Mouse (Mus musculus) c-Kit-positive CD71-positive TER-119-positive erythroid progenitor cells, embryonic 14.5 days (primary cell): ENCODE data around the gene Abracl.
A peak's percentile ranks its signal among the peaks of the same experiment; 100 is the strongest.

Source experiments
- DNase-seq: peaks from one replicate; pipeline ENCODE4 v3.0.0-alpha.2; 2013; ENCODE audit warnings: low spot score

The Abracl gene

DNA sequence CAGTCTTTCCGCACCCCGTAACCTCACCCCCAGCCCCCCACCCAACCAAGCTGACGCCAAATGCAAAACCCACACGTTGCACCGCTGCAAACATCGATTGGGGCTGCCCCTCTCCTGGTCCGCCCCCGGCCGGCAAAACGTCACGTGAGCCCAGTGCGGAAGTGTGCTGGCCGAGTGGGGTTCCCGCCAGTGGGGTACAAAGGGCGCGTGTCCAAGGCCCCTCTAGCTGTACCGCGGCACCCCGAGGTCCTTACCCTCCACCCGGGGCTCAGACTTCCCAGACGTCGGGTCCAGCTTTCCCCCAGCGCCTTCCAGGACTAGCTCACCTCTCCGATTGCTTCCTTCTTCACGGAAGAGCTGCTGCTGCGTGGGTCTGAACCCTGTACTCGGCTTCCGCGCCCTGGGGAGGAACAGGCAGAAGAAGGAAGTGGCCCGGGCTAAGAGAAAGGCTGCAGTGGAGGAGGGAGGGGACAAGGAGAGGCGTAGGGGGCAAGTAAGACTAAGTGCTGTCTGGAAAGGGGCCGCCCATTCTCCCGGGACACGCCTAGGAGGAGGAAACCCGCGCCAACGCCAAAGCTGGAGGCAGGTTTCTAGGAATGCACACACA is at the start of gene Abracl:
TSS of gene Abracl (minus strand) at position 548 of the 607 bp plus-strand sequence.
- DNase-seq = peak; percentile 70

DNA sequence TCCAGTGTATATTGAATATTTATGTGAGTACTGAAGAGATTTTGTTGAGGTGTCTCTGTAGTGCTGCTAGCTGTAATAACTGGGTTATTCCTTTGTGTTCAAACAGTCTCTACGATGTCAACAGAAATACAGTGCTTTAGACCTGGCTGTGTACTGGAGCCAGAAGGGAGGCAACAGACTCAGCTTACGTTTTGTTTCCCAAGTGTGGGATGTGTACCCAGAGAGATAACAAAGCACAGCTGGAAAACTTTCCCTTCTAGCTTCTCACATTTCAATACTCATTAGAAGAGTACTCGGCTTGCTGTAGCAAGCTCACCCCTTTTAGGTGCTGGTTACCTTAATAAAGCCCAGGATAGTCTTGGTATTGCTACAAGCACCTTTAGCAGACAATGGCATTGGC is 49.8 kb upstream of the Abracl start:
- DNase-seq = no peak

DNA sequence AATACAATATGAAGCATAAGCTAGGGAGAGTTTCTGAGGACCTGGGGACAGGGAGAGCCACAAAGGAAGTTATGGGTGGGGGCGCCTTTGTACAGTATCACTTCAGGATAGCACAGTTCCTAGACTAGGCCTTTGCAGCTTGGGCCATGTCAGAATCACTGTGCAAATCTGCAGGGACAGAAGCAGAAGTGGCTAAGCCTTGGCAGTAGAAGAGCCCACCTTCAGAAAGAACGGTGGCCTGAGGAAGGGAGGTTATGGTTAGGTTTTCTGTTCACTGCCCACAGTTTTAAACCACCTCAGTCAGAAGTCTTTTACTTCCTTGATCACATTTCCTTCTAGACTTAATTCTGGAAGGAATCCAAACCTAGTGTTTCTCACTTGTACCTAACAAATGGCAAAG is 47.5 kb upstream of the Abracl start:
- DNase-seq = no peak

DNA sequence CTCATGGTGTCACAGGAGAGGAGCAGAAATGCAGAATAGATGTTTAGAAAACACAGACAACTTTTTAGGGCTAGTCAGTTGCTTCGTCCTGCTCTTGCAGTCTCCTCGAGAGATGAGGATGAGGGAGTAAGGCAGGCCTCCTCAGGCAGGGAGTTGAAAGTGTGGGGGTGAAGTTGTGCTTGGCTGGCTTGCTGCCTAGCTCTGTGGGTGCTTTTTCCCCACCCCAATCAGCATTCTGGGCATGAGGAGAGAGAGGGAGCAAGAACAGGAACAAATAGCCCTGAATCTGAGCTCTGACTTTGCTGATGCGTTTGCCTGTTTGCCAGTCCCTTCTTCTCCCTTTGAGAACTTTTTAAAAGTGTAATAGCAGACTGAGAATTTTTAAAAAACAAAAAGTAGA is 47.1 kb upstream of the Abracl start:
- DNase-seq = no peak

DNA sequence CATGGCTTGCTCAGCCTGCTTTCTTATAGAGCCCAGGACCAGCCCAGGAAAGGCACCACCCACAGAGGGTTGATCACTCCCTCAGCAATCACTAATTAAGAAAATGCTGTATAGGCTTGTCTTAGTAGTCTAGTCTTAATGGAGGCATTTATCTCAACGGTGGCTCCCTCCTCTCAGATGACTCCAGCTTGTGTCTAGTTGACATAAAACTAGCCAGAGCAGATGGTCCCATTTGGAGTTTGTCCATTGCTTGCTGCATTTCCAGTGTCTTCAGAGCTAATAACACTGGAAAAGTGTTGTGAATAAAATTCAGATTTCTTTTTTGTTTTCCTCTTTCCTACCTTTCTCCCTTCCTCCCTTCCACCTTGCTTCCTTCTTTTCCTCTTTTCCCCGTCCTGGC is 46.5 kb upstream of the Abracl start:
- no peak for DNase-seq

DNA sequence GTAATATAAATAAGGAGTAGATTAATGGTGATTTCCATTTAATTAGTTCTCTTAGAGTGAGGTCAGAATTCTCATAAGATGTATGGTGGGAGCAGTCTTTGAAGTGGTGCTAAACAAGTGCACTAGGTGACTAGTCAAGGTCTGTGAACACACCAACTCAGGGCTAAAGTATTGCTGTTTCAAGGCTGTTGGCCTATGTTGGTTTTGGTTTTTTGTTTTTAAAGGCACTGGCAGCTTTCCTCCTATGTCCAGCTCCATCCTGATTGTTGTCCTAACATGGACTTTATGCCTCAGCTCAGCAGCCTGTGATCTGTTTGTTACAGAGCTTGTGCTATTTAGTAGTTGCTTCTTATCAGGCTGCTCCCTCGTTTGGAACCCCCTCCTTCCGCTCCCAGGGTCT is 45.8 kb upstream of the Abracl start:
- no peak for DNase-seq

DNA sequence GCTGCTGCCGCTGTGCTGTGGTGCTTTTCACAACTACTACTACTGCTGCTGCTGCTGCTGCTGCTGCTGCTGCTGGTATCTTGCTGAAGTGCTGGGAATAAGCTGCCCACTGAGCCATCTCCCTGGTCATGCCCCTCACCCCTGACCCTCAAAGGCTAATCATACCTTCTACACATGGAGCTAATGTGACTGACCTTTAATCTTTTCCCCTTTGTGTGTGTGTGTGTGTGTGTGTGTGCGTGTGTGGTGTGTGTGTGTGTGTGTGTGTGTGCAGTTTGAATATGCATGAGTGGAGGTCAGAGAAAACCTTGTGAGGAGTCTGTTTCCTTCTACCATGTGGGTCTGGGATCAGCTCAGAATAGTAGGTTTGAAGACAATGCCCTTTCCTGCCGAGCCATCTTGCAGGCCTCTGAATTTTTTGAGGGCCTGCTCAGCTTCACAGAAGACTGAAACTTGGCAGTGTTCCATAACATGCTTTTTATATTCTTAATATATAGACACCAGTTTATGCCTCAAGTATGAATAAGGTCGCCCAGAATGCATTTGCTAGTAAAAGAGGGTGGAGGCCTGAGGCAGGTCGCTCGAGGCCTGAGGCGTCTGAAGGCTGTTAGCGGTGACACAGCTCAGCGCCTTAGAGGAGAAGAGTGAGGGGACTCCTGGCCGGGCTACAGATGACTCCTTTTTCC is 44.8 kb upstream of the Abracl start:
- DNase-seq = no peak

DNA sequence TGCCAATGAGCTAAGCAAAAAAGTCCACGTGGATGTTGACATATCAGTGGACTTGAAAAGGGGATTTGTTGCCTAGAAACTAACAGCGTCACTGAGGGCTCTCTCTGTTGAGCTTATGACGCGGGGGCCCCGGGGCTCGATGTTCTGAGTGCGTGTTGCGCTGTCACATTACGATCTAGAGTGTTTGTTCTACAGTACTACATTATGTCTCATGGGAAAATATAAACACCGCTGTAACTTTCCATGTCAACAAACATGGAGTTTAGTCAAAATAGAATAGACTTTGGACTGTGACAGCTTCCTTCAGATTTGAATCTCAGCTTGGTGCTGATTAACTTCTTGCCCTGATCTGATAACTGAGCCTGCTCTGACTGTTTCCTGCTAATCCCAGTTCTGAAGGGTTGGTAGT is 42.9 kb upstream of the Abracl start:
- DNase-seq = no peak

DNA sequence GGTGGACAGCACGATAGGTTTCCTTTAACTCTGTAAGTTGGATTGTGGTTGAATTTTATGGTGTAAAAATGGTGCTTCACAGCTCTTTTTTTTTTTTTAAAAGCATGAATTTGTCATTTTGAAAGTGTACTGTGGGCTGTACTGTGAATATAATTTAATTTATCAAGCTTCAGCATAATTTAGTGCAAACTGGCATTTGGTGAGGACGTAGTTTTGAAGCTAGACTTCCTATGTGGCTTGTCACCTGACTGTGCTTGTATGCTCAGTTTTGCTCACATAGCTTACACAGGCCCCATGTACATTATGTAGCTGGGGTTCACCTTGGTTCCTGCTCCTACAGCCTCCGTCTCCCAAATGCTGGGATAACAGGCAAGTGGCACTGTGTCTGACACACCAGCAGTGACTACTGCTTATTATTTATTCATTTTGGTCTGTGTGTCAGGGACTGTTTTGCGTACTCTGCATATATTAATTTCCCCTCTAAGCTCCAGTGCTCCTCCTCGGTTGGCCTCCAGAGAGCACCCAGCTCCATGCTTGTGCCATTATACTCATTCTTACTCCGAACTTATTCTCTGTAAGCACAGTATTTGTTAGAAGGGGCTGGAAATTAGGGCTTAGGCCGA is 41.6 kb upstream of the Abracl start:
- DNase-seq = no peak

DNA sequence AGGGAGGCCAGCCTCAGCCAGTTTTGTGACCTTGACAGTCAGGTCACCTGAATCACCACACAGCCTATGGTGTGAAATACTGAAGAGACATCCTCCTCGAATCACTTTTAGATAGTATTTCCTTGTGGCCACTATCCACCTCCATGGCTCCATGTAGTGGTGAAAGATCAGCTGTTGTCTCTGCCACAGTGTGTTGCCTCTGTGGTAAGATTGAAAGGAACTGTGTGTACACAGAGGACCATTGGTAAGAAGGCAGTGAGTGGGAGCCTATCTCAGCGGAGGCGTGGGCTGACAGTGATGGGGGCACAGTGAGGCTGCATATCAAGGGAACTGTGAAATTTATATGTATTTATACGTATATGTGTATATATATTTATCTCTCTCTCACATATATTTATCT is 38.4 kb upstream of the Abracl start:
- DNase-seq = no peak

DNA sequence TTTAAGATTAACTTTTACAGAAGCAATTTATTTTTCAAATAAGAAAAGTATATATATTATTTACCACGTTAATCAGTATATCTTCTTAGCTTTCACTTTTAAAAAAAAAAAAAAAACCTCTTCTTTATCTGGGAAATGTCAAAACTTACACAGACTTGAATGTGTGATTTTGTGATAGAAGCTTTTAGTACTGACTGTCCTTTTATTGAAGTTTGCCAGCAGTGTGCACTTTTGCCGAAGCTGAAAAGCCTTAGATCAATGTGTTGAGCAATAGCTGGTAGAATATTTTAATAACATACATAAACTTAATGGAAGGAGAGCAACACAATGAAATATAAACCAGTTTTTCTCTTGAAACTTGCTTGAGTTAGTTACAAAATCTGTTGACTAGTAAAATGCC is 37.7 kb upstream of the Abracl start:
- no peak for DNase-seq

DNA sequence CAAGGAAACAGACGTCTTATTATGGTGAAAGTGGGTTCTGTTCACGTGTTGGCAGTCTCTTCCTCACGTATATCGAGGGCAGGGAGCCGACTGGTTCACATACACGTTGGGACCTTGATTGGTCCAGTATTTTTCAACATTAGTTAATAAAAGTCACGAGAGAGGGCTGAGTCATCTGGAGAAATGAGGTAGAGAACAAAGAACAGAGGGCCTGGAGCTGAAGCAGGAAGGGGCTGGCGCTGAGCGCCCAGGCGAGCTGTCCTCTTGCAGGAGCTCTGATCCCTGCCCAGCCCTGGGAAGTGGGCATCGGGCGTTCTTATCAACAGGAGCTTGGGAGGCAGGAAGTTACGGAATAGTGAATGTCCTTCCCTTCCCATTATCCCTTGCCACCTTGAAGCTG is 36.7 kb upstream of the Abracl start:
- DNase-seq = no peak

DNA sequence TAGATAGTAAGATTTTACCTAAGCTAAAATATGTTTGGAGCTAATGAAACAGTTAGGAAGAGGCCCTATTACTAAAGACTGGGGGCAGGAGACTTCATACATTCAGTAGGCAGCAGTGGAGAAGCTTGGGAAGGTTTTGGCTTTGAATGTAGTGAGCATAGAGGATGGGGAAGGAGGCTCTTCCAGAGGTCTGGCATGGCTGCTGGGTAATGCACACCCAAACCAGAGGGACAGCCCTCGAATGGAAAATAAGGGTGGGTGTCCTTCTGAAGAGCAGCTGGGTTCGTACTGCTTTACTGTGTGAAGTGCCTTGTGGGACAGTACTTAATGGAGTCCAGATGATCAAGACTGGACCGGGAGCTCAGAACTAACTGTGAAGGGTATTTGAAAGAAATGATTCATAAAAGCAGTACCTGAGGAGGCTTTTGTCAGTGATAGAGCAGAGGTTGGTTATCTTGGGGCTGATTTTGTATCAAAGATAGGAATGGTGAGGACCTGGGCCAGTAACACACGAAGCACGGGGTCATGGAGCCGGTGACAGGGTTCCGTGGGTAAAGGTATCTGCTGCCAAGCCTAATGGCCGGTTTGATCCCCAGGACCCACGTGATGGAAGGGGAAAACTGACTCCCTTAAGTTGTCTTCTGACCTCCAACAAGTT is 35.7 kb upstream of the Abracl start:
- no peak for DNase-seq

DNA sequence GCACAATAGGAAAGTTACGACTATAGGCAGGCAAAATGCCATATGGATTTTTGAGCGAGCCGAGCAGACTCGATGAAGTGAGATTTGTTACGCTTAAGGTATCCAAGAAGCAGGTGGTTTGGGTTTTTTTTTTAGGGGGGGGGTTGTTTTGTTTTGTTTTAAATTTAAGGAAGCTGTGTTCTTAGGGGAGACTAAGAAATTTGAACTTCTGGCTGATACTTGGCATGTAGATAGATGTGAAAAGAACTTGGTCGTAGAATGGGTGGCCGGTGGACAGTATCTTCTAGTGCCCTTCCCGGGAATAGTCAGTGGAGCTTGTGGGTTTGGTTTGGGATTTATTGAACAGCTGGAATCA is 33.3 kb upstream of the Abracl start:
- peak; percentile 18 for DNase-seq

DNA sequence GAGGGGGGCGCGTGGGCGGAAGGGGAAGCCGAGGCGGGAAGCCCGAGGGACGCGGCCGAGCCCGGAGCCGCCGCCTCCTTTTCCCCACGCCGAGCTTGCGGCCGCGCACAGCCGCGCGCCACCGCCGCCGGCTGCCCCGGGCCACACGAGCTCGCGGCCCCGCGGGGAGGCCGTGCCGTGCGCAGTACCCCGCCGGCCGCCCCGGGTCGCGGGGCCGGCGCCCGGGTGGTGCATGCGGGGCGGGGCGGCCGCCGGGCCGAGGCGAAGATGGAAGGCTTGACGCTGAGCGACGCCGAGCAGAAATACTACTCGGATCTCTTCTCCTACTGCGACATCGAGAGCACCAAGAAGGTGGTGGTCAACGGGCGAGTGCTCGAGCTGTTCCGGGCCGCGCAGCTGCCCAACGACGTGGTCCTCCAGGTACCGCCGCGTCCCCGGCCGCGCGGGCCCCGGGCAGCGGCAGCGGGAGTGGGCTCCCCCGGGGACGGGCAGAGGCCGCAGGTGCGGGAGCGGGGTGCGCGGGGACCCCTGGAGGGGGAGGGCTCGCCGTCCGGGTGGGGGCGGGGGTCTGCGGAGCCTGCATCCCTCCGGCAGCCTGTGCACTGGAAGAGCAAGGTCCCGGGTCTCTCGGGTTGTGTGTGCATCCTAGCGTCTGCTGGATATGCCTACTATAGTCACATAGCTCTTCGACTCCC is 32.8 kb upstream of the Abracl start, which contains the start of gene Reps1:
TSS of gene Reps1 (plus strand) at position 166 of the 695 bp plus-strand sequence.
- DNase-seq = peak; percentile 18

DNA sequence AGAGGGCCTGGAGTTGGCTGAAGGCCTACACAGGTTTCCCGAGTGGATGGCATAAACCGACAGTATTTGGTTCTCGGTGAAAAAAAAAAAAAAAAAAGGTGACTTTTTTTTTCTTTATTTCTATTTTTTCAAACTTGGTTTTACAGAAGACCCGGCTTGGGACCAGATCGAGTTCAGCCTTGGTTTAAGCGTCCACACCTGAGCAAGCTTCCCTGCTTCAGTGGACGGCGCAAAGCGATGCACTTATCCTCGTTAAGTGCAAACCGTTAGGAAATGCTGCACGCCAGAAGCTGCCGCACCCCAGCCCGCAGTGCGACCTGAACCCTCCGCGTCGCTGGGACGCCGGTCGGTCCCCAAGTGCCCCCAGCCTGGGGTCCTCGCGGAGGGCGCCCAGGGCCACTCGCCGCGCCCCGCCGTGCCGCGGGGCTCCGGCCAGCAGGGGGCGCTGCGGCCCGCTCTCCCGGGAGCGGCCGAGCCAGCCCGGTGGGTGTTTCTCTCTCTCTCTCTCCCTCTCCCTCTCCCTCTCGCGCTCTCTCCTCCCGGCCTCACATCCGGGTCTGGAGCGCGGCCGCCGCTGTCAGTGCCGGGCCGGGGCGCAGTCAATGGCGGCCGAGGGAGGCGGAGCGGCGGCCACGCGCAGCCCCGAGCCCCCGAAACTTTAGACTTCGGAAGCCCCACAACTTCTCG is 32.1 kb upstream of the Abracl start:
- peak; percentile 64 for DNase-seq

DNA sequence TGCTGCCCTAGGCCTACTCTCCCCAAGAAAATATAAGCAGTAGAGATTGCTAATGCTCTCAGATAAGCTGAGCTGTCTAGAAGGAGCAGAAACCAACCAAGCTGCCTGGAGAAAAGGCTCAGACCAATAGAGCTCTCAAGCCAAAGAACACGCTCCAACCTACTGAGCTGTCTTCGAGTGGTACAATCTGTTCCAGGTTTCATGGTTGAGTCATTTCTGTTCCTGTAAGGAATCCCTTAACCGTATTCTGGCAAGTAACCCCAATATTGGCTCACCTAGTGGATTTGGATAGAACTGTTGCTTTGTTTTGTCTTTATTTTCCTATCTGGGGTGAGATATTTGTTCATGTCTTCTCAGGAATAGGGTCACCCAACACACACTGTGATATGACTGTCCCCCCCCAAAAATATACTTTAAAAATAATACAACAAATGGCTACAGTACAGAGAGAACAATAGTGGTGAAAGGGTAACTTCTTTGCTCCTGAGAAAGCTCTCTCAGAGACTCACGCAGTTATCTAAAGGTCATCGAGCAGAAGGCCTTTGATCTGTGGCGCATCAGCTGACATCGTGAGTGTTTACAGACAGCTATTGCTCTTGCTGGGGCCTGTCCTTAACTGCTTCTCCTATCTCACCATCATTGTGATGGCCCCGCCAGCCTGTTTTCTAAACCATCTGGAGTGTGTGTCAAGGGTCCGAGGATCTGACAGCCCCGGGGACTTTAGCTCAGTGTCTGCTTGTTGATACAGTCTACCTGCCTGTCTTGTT is 24.5 kb upstream of the Abracl start:
- DNase-seq = no peak

DNA sequence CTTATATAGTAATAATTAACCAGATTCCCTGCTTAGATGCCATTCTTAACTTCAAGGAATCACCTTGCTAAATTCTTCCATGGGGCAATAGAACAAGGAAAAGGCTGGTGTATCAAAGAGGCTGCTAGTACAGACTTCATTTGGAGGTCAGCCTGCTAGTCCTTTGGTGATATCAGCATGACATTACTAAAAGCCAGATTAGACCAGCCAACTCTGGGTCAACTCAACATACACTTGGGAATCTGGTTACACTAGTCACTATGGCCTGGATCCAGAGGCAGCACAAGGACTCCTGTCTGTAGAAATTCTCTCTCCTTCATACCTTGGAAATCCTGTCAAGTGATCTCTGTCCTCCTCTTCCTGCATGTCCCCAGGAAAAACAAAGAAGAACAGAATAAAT is 23.3 kb upstream of the Abracl start:
- no peak for DNase-seq

DNA sequence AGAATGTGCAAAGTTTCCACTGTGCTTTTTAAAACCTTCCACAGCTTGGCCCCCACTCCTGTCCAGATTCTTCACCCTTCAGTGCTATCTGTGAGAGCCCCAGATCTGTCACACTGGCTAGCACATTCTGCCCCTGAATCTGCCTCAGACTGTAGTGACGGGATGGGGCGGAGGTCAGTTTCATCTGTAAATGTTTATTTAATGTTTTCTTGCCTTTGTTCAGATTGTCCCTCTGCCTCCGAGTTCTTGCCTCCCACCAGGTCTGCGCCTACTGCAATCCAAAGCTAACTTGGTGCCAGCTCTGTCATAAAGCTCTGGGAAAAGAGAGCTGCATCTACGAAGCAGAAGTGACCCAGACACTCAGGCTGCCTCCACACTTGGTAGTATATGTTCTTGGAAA is 13.8 kb upstream of the Abracl start:
- no peak for DNase-seq

DNA sequence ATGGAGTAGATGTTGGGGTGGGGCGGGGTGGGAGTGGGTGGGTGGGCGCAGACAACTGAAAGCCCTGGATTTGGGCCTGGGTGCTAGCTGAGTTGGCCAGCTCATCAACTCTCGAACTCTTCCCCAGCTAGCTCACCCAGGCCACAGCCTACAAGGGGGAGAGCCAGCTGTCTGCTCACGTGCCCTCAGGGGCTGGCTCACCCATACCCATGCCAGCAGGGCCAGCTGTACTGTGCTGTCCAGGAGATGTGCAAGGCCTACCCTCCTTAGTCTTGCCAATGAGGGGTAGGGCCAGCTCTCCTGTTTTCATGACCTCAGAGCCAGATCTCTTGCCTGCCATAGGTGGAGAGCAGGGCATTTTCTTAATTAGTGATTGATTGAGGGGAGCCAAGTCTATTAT is 11.3 kb upstream of the Abracl start:
- no peak for DNase-seq

DNA sequence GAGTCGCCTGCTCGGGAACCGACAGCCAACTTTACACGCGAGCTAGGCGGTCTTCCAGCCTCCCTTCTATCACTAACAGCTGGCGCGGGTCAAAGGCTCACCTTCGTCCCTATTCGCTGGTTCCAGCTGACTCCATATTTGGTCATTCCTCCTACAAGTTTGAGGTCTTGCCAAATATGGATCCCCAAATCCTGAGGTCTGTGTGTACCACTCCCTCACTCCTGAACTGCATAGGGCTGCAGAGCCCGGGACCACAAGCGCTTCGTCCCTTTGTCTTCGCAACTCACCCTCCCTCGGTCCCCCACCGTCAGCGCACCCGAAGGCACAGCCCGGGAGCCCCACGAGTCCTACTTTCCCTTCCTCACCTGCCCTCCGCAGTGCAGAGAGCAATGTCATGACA is 776 bp downstream of the Abracl start:
- DNase-seq = peak; percentile 74
